Mouse (Mus musculus) urinary bladder, postnatal 4 days (tissue): ENCODE measurements at regions not wholly inside any gene's neighbourhood (a gene's known extent, or its start where the extent isn't known, plus 50 kb on each side); places are given as distances from the start of the nearest gene placed in this dataset.

Source experiments
- DNase-seq, 2 experiments: peaks; one replicate each; pipeline ENCODE4 v3.0.0; 2021 to 2022; ENCODE audit warnings: low spot score in 2 of 2

- no peak for DNase-seq
These were observed 254.8 kb downstream of the Ajap1 start for GRCm38 (mm10) chr4:153227680-153228420.

- DNase-seq = no peak
These were observed 257.9 kb downstream of the Ajap1 start for GRCm38 (mm10) chr4:153224618-153225177.

GRCm38 (mm10) chr4:153223019-153223418, 259.6 kb downstream of the Ajap1 start:
- no peak for DNase-seq

- no peak for DNase-seq
These were observed 262.1 kb downstream of the Ajap1 start for GRCm38 (mm10) chr4:153220485-153220884.

- no peak for DNase-seq
These were observed 262.5 kb downstream of the Ajap1 start for GRCm38 (mm10) chr4:153220074-153220473.

GRCm38 (mm10) chr4:153217541-153217980, 265.1 kb downstream of the Ajap1 start:
- DNase-seq = no peak

- no peak for DNase-seq
These were observed 270.5 kb downstream of the Ajap1 start for GRCm38 (mm10) chr4:153212095-153212494.

GRCm38 (mm10) chr4:153208822-153209221, 273.8 kb downstream of the Ajap1 start:
- DNase-seq = no peak

- DNase-seq = no peak
These were observed 274.4 kb downstream of the Ajap1 start for GRCm38 (mm10) chr4:153208215-153208614.

GRCm38 (mm10) chr4:153207578-153208102, 275.0 kb downstream of the Ajap1 start:
- DNase-seq = no peak

- no peak for DNase-seq
These were observed 275.7 kb downstream of the Ajap1 start for GRCm38 (mm10) chr4:153206789-153207457.

- DNase-seq = no peak
These were observed 277.8 kb downstream of the Ajap1 start for GRCm38 (mm10) chr4:153204764-153205163.

GRCm38 (mm10) chr4:153200799-153201770, 281.5 kb downstream of the Ajap1 start:
- DNase-seq = no peak

- peak; percentile 35 to 81 for DNase-seq
These were observed 293.1 kb downstream of the Ajap1 start for GRCm38 (mm10) chr4:153189485-153189884.

- DNase-seq = no peak
These were observed 294.0 kb downstream of the Ajap1 start for GRCm38 (mm10) chr4:153188504-153189031.

- no peak for DNase-seq
These were observed 294.6 kb downstream of the Ajap1 start for GRCm38 (mm10) chr4:153187959-153188503.

- no peak for DNase-seq
These were observed 305.1 kb downstream of the Ajap1 start for GRCm38 (mm10) chr4:153177496-153177895.

GRCm38 (mm10) chr4:153175660-153176059, 307.0 kb downstream of the Ajap1 start:
- DNase-seq = peak; percentile 22 to 71

GRCm38 (mm10) chr4:153175077-153175476, 307.5 kb downstream of the Ajap1 start:
- no peak for DNase-seq

GRCm38 (mm10) chr4:153169991-153170390, 312.6 kb downstream of the Ajap1 start:
- DNase-seq = no peak

- no peak for DNase-seq
These were observed 317.8 kb downstream of the Ajap1 start for GRCm38 (mm10) chr4:153164810-153165209.
